Mouse (Mus musculus): ENCODE measurements around the gene Zfp663. TPM values are rescaled to one million over a fixed set of nuclear protein-coding genes. Genes with fewer than 3 reads are reported as not detected.

Gene Zfp663
- polyA plus RNA-seq, 1 experiment from 2014 or later = 9.2 TPM

GRCm38 (mm10) chr2:165317621-165318263, 50.8 kb downstream of the Zfp663 start:
- H3K4me1 ChIP-seq = peaks cover 79% of the 10 kb centered on the region
- WGBS = 40% methylated on average over 16 of the region's 16 CpGs
- H3K36me3 ChIP-seq = peaks cover 31% of the 10 kb centered on the region
- peaks cover 62% of the 10 kb centered on the region for H3K27me3 ChIP-seq
- H3K4me3 ChIP-seq = no peak overlapping the region
- H3K4me2 ChIP-seq (replicated peaks) = peak overlapping the region; percentile 42
- H3K9ac ChIP-seq (replicated peaks) = peak overlapping the region; percentile 22
- ATAC-seq (ENCODE audit: low FRiP score, low read depth) = no peak
- no peaks in the 10 kb centered on the region for H3K9me3 ChIP-seq
- peak overlapping the region; percentile 93 for H3K27ac ChIP-seq (replicated peaks)

GRCm38 (mm10) chr2:165316837-165317473, 51.6 kb downstream of the Zfp663 start:
- ATAC-seq (ENCODE audit: low FRiP score, low read depth) = peak; percentile 92
- Histone ChIP-seq H3K4me1 (peaks cover 75% of the 10 kb centered on the region), H3K27me3 (peaks cover 69% of the 10 kb centered on the region), H3K9ac (replicated peaks) (peak overlapping the region; percentile 29), H3K36me3 (peaks cover 38% of the 10 kb centered on the region), H3K4me3 (peak overlapping the region; percentile 7; the same call in 1 of the 2 replicates), H3K4me2 (replicated peaks) (peak overlapping the region; percentile 42), H3K27ac (replicated peaks) (peak overlapping the region; percentile 93), H3K9me3 (no peaks in the 10 kb centered on the region)
- 4% methylated on average over 9 of the region's 9 CpGs for WGBS

DNA sequence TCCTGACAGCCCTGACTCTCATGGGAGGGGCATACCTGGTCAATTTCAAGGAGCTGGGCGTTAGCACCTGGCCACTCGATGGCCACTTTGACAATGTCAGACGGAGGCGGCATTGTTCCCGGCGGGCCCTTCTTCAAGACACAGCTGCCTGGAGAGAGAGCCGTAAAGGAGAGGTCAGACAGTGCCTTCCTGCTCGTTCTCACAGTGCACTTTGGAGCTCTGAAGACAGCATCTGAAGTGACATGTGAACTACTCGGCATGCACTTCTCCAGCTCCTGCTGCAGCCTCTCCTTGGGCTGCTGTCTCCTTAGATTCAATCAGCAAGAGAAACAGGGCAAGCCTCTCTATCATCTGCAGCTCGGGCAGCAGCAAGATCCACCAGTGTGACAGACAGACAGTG, 52.3 kb downstream of the Zfp663 start:
- Histone ChIP-seq H3K9ac (replicated peaks) (peak overlapping the region; percentile 29), H3K4me1 (peaks cover 75% of the 10 kb centered on the region), H3K4me3 (peak overlapping the region; percentile 7; the same call in 1 of the 2 replicates), H3K27ac (replicated peaks) (peak overlapping the region; percentile 93), H3K9me3 (no peaks in the 10 kb centered on the region), H3K36me3 (peaks cover 43% of the 10 kb centered on the region), H3K4me2 (replicated peaks) (peak overlapping the region; percentile 42), H3K27me3 (peaks cover 67% of the 10 kb centered on the region)
- WGBS = 39% methylated on average over 10 of the region's 10 CpGs
- ATAC-seq (ENCODE audit: low FRiP score, low read depth) = no peak; the same call in 1 of the 2 replicates

- Histone ChIP-seq H3K36me3 (peaks cover 50% of the 10 kb centered on the region), H3K4me3 (no peak overlapping the region), H3K27ac (replicated peaks) (no peak overlapping the region), H3K9me3 (no peaks in the 10 kb centered on the region), H3K4me2 (replicated peaks) (no peak overlapping the region), H3K4me1 (peaks cover 76% of the 10 kb centered on the region), H3K27me3 (peaks cover 61% of the 10 kb centered on the region), H3K9ac (replicated peaks) (no peak overlapping the region)
- 71% methylated on average over 8 of the region's 8 CpGs for WGBS
- no peak for ATAC-seq (ENCODE audit: low FRiP score, low read depth)
Observed at GRCm38 (mm10) chr2:165314197-165314596, 54.3 kb downstream of the Zfp663 start.

DNA sequence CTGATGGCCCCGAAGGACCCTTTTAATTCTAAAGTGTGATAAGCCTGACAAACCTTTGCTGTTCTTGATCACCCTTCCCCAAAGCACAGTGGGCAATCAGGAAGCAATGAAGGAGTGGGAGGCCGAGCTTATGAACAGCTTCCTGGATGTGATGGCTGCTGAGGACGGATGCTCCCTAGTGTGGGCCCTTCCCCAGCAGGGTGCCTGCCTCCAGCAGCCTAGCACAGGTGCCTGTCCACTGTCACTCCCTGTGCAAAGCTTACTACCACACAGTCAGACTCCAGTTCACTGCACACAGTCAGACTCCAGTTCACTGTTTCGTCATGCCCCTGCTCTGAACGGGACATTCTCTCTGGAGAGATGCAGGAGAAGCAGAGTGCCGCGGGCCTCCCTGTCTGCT, 56.1 kb downstream of the Zfp663 start:
- H3K27me3 ChIP-seq = peaks cover 59% of the 10 kb centered on the region
- 0 out of 2 replicates have a peak overlapping the region, but pooled peaks have one; percentile 2 for H3K9ac ChIP-seq (replicated peaks)
- no peak for ATAC-seq (ENCODE audit: low FRiP score, low read depth)
- H3K9me3 ChIP-seq = no peaks in the 10 kb centered on the region
- WGBS = 62% methylated on average over 7 of the region's 7 CpGs
- peaks cover 58% of the 10 kb centered on the region for H3K4me1 ChIP-seq
- H3K4me3 ChIP-seq = no peak overlapping the region
- H3K27ac ChIP-seq (replicated peaks) = no peak overlapping the region
- H3K36me3 ChIP-seq = peaks cover 68% of the 10 kb centered on the region
- H3K4me2 ChIP-seq (replicated peaks) = no peak overlapping the region

DNA sequence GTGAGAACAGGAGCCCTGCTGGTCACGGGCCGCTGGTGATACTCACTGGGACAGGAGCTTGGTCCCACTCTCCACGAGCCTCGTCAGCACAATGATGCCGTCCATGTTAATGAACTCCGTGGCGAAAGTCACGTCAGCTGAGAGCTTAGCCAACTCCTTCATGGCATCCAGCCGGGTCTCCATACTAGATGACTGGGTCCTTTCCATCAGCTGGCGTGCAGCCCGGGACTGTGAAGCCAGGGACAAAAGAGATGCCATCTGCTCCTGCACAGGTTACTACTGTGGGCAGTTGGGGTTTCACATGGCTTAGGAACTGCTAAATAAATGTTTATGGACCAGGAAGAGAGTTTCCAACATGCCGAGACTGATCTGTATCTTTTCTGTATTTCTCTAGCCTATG, 57.0 kb downstream of the Zfp663 start:
- Histone ChIP-seq H3K36me3 (peaks cover 76% of the 10 kb centered on the region), H3K9me3 (no peaks in the 10 kb centered on the region), H3K4me1 (peaks cover 50% of the 10 kb centered on the region), H3K4me3 (no peak overlapping the region), H3K9ac (replicated peaks) (no peak overlapping the region), H3K4me2 (replicated peaks) (no peak overlapping the region), H3K27ac (replicated peaks) (no peak overlapping the region), H3K27me3 (peaks cover 59% of the 10 kb centered on the region)
- 66% methylated on average over 12 of the region's 12 CpGs for WGBS
- ATAC-seq (ENCODE audit: low FRiP score, low read depth) = no peak

DNA sequence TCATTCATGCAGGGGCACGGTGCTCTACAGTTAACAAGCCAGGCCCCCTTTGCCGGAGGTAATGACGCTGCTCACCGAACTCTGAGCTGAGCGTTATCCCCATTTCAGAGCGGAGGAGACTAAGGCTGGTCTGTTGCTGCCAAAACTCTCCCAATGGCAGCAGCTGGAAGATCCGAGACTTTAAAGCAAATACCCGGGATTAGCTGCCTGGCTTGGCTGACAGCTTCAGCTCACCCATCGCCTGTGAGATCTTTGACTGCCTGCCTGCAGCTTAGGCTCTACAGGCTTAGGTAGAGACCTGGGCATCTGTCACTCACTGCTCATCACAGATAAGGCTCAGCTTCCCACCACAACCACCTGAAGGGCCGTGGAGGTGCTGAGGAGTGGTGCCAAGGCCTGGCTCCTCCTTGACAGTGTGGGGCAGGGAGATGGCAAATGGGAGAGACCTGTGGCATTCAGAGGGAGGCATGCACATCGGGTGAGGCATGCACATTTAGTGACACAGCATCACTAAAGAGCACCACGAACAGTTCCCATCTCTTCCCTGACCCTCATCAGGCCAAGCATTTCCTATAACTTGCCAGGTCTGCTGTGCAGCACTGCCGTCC, 57.6 kb downstream of the Zfp663 start:
- Histone ChIP-seq H3K4me3 (no peak overlapping the region), H3K9me3 (no peaks in the 10 kb centered on the region), H3K36me3 (peaks cover 79% of the 10 kb centered on the region), H3K27me3 (peaks cover 55% of the 10 kb centered on the region), H3K9ac (replicated peaks) (peak overlapping the region; percentile 28; the same call in 1 of the 2 replicates), H3K4me2 (replicated peaks) (no peak overlapping the region), H3K27ac (replicated peaks) (peak overlapping the region; percentile 36), H3K4me1 (peaks cover 43% of the 10 kb centered on the region)
- no peak for ATAC-seq (ENCODE audit: low FRiP score, low read depth)
- 28% methylated on average over 13 of the region's 13 CpGs for WGBS

DNA sequence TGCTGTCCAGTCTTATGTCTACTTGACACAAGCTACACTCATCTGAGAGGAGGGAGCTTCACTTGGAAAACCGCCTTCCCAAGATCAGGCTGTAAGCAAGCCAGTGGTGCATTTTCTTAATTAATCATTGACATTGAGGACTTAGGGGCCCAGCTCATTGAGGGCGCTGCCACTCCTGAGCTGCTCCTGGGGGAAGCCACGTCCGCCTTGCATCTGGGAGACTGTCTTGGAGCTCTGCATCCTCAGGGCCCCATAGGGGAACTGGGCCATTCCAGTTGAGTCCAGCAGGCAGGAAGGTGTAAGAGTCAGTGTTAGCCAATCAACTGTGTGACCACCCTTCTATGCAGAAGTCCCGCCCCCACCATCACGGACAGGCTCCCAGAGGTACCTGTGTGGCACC, 60.7 kb downstream of the Zfp663 start:
- no peak overlapping the region for H3K4me3 ChIP-seq
- ATAC-seq (ENCODE audit: low FRiP score, low read depth) = no peak
- WGBS = 91% methylated on average over 6 of the region's 6 CpGs

DNA sequence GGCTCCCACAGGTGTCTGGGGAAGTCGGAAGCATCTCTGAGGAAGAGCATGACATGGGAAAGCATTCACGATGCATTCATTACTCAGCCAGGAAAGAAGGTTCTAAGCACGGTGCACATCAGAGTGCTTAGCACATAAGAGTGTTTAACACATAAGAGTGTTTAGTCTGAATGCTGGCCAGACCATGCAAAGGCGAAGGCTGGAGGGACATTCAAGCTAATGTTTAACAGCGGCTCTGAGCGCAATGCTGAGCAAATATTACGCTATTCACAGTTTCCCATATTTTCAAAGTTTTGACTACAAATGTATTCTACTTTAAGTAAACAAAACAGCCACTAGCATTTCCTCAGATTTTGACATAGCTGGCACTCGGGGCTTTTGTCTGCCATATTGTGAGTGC, 63.1 kb downstream of the Zfp663 start:
- peaks cover 6% of the 10 kb centered on the region for H3K4me1 ChIP-seq
- H3K36me3 ChIP-seq = peaks cover 76% of the 10 kb centered on the region
- H3K27me3 ChIP-seq = peaks cover 16% of the 10 kb centered on the region; the same call in 1 of the 2 replicates
- H3K27ac ChIP-seq (replicated peaks) = no peak overlapping the region
- 90% methylated on average over 8 of the region's 8 CpGs for WGBS
- no peaks in the 10 kb centered on the region for H3K9me3 ChIP-seq
- H3K4me3 ChIP-seq = no peak overlapping the region
- H3K9ac ChIP-seq (replicated peaks) = no peak overlapping the region
- no peak for ATAC-seq (ENCODE audit: low FRiP score, low read depth)
- no peak overlapping the region for H3K4me2 ChIP-seq (replicated peaks)

More for the DNA sequence above, 60.7 kb downstream of the Zfp663 start:
- Histone ChIP-seq H3K36me3 (peaks cover 74% of the 10 kb centered on the region), H3K27me3 (peaks cover 30% of the 10 kb centered on the region), H3K4me1 (peaks cover 21% of the 10 kb centered on the region), H3K9ac (replicated peaks) (no peak overlapping the region), H3K4me2 (replicated peaks) (no peak overlapping the region), H3K27ac (replicated peaks) (no peak overlapping the region), H3K9me3 (no peaks in the 10 kb centered on the region)

- Histone ChIP-seq H3K27ac (replicated peaks) (no peak overlapping the region), H3K36me3 (peaks cover 75% of the 10 kb centered on the region), H3K27me3 (peaks cover 11% of the 10 kb centered on the region; the same call in 1 of the 2 replicates), H3K4me1 (peaks cover under 1% of the 10 kb centered on the region; the same call in 1 of the 2 replicates), H3K9me3 (no peaks in the 10 kb centered on the region), H3K4me3 (no peak overlapping the region), H3K4me2 (replicated peaks) (no peak overlapping the region), H3K9ac (replicated peaks) (no peak overlapping the region)
- 84% methylated on average over 19 of the region's 19 CpGs for WGBS
- ATAC-seq (ENCODE audit: low FRiP score, low read depth) = no peak
Observed at GRCm38 (mm10) chr2:165304819-165305218, 63.7 kb downstream of the Zfp663 start.

DNA sequence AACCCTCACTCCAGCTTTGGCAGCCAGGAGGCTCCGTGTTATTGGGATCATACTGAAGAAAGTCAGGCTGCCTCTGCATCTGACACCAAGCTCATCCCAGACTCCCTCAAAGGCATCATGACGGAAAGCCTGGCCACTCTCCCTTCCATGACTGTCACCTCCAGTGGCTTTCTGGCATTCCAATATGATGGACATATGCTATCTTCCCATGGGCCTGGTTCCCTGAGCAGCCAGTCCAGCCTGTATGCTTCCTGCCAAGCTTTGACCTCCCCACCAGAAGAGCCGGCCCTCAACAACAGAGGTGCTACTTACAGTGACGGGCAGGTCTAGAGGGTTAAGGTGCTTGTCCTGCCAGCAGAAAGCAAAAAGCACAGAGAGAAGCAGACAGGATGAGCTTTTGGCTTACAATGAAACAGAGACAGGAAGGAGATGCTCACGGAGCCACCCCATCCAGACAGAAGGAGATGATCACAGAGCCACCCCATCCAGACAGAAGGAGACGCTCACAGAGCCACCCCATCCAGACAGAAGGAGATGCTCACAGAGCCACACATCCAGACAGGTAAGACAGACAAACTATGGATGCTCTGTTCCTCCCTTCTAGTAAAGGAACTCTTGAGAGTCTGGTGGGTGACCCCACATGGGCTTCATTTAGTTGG, 65.0 kb downstream of the Zfp663 start:
- no peak overlapping the region for H3K9ac ChIP-seq (replicated peaks)
- no peak overlapping the region for H3K27ac ChIP-seq (replicated peaks)
- no peaks in the 10 kb centered on the region for H3K4me1 ChIP-seq
- no peak overlapping the region for H3K4me3 ChIP-seq
- H3K9me3 ChIP-seq = no peaks in the 10 kb centered on the region
- WGBS = 91% methylated on average over 6 of the region's 6 CpGs
- ATAC-seq (ENCODE audit: low FRiP score, low read depth) = no peak
- peaks cover 68% of the 10 kb centered on the region for H3K36me3 ChIP-seq
- peaks cover under 1% of the 10 kb centered on the region; the same call in 1 of the 2 replicates for H3K27me3 ChIP-seq
- no peak overlapping the region for H3K4me2 ChIP-seq (replicated peaks)

GRCm38 (mm10) chr2:165301409-165301808, 67.1 kb downstream of the Zfp663 start:
- Histone ChIP-seq H3K4me2 (replicated peaks) (no peak overlapping the region), H3K36me3 (peaks cover 68% of the 10 kb centered on the region), H3K4me1 (no peaks in the 10 kb centered on the region), H3K27me3 (no peaks in the 10 kb centered on the region), H3K9me3 (no peaks in the 10 kb centered on the region), H3K27ac (replicated peaks) (no peak overlapping the region), H3K4me3 (no peak overlapping the region), H3K9ac (replicated peaks) (no peak overlapping the region)
- no peak for ATAC-seq (ENCODE audit: low FRiP score, low read depth)
- 61% methylated on average over 3 of the region's 3 CpGs for WGBS
